Mouse (Mus musculus) heart, embryonic 15.5 days (tissue): ENCODE measurements at regions not wholly inside any gene's neighbourhood (a gene's known extent, or its start where the extent isn't known, plus 50 kb on each side); places are given as distances from the start of the nearest gene placed in this dataset.
A peak's percentile ranks its signal among the peaks of the same experiment; 100 is the strongest.
"Not testable (repeated sequence)": the region's sequence is repeated elsewhere in the genome, so short reads cannot be mapped to it uniquely, and the experiment has no call there.

Source experiments
- ATAC-seq: fragments of 200-750 bp; cut with Nextera tagmentation; replicated peaks from 2 replicates; pipeline ENCODE4 v1.8.0; 2017; ENCODE audit warnings: low read depth, moderate TSS enrichment; ENCODE audit not compliant: insufficient number of reproducible peaks, insufficient read depth, low FRiP score
- H3K27ac ChIP-seq: fragments of 300-500 bp; sonication (generic); 2 replicates; pipeline ENCODE4 v1.5.1; 2015; ENCODE audit warnings: mild to moderate bottlenecking, inconsistent platforms
- H3K27me3 ChIP-seq: fragments of 300-500 bp; sonication (generic); 2 replicates; pipeline ENCODE4 v1.6.1; 2015; ENCODE audit warnings: inconsistent platforms
- H3K36me3 ChIP-seq: fragments of 300-500 bp; sonication (generic); 2 replicates; pipeline ENCODE4 v1.6.1; 2015; ENCODE audit warnings: mild to moderate bottlenecking, inconsistent platforms
- H3K4me1 ChIP-seq: fragments of 300-500 bp; sonication (generic); replicated peaks from 2 replicates; pipeline ENCODE4 v1.6.1; 2015; ENCODE audit warnings: inconsistent platforms
- H3K4me2 ChIP-seq: fragments of 300-500 bp; sonication (generic); 2 replicates; pipeline ENCODE4 v1.6.1; 2015; ENCODE audit warnings: inconsistent platforms, mild to moderate bottlenecking, moderate library complexity
- H3K4me3 ChIP-seq: fragments of 300-500 bp; sonication (generic); 2 replicates; pipeline ENCODE4 v1.5.1; 2015; ENCODE audit warnings: mild to moderate bottlenecking, inconsistent platforms
- H3K9ac ChIP-seq: fragments of 300-500 bp; sonication (generic); 2 replicates; pipeline ENCODE4 v1.6.1; 2015; ENCODE audit warnings: mild to moderate bottlenecking, inconsistent platforms
- H3K9me3 ChIP-seq: fragments of 300-500 bp; sonication (generic); replicated peaks from 2 replicates; pipeline ENCODE4 v1.6.1; 2016; ENCODE audit warnings: inconsistent platforms
- WGBS: fragments of 180-500 bp; shearing (Covaris S2); methylation state at CpG from one replicate; pipeline ENCODE4 v1.1.7; 2015; ENCODE audit warnings: mixed read lengths; 5-methylcytosine and 5-hydroxymethylcytosine counted together

DNA sequence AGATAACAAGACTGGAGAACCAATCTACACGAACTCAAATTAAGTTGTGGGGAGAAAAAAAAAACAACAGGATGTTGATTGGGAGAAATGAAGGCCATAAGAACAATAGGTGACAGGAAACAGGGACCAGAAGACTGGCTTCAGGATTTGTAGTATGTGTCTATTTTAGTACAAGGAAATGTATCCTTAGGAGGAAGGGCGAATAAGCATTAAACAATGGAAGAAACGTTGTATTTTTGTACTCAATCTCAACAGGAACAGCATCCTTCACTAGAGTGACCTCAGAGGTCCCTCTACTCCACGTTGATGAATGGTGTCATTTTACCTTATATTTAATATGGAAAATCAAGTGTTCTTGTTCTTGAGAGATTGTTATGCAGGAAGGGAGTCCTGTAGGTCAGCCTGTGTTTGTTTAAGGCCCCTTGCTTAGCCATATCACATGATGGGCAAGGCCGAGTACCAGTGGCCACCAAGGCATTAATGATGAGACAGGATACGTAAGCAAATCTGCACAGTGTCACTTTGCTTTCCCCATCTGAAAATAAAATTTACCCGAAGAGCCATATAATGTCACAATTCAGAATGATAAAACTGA, 832.0 kb downstream of the Diaph3 start:
- H3K27me3 ChIP-seq = no peaks in the 10 kb centered on the region
- H3K4me2 ChIP-seq = no peak overlapping the region
- no peaks in the 10 kb centered on the region for H3K4me1 ChIP-seq
- peak overlapping the region; percentile 50; the same call in 1 of the 2 replicates for H3K27ac ChIP-seq
- no peak for ATAC-seq
- H3K4me3 ChIP-seq = no peak overlapping the region
- 56% methylated on average over 7 of the region's 7 CpGs for WGBS
- no peaks in the 10 kb centered on the region for H3K9me3 ChIP-seq
- no peak overlapping the region for H3K9ac ChIP-seq
- H3K36me3 ChIP-seq = no peaks in the 10 kb centered on the region

DNA sequence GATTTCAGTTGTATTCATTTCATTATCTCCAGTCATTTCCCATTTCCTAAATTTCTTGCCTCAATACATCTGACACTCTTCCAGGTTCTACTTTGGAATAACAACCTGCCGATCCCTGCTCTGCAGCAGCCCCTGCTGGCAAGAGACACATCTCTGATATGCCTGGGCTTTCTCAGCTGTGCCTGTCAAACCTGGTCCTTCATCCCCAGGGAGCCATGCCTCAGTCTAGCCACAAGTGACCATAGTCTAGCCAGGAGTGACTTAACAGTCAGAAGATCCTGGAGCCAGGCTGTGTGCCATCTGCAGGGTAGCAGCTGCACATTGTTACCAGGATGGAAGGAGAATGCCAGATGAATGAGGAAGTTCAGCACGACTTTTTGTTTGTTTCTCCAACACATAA, 833.2 kb downstream of the Diaph3 start:
- H3K4me1 ChIP-seq = no peaks in the 10 kb centered on the region
- no peaks in the 10 kb centered on the region for H3K27me3 ChIP-seq
- H3K36me3 ChIP-seq = no peaks in the 10 kb centered on the region
- no peak overlapping the region for H3K9ac ChIP-seq
- no peaks in the 10 kb centered on the region for H3K9me3 ChIP-seq
- H3K27ac ChIP-seq = no peak overlapping the region
- no peak overlapping the region for H3K4me3 ChIP-seq
- H3K4me2 ChIP-seq = no peak overlapping the region
- ATAC-seq = 0 out of 2 replicates have a peak, but pooled peaks have one; percentile 27
- 15% methylated on average over 2 of the region's 2 CpGs for WGBS

DNA sequence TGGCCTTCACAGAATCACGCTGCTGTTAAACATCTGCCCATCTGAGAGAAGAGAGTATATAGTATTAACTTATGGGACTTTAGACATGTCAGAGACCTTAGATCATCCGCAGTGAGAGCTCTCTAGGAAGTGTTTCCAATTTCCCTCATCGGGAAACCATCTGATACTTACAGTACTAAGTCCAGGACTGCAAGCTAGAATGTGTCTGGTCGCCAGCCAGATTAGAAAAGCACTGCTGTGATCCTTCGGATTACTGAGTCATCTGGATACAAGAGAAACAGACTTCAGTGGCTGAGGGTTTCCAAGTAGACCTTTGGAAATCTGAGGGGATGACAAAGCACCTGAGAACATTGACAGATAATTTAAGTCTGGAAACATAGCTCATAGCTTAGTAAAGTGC, 839.4 kb downstream of the Diaph3 start:
- H3K4me3 ChIP-seq = no peak overlapping the region
- no peaks in the 10 kb centered on the region for H3K36me3 ChIP-seq
- no peak overlapping the region for H3K27ac ChIP-seq
- no peaks in the 10 kb centered on the region for H3K27me3 ChIP-seq
- H3K9ac ChIP-seq = no peak overlapping the region
- H3K9me3 ChIP-seq = no peaks in the 10 kb centered on the region
- H3K4me1 ChIP-seq = no peaks in the 10 kb centered on the region
- WGBS = 65% methylated on average over 5 of the region's 5 CpGs
- no peak overlapping the region for H3K4me2 ChIP-seq
- ATAC-seq = no peak

DNA sequence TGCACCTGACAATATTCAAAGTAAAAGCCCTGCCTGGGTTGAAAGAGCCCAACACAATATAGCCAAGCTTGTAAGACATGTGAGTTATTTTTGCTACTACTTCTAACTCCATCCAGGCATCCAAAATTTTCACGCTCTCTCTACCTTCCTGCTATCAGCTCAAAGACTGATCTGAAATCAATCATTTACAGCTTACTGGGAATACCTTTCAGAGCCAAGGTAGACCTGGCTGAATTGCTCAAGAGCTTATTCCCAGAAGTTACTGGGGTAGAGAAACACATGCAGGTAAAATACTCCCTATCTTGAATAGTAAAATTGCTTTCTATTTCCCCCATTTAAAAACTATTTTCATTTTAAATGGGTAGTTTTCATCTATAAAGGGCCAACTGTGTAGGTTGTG, 840.2 kb downstream of the Diaph3 start:
- Histone ChIP-seq H3K36me3 (no peaks in the 10 kb centered on the region), H3K4me3 (no peak overlapping the region), H3K27ac (no peak overlapping the region), H3K4me1 (no peaks in the 10 kb centered on the region), H3K27me3 (no peaks in the 10 kb centered on the region), H3K9ac (no peak overlapping the region), H3K4me2 (no peak overlapping the region), H3K9me3 (no peaks in the 10 kb centered on the region)
- ATAC-seq = no peak
- 64% methylated on average over 1 of the region's 1 CpGs for WGBS

DNA sequence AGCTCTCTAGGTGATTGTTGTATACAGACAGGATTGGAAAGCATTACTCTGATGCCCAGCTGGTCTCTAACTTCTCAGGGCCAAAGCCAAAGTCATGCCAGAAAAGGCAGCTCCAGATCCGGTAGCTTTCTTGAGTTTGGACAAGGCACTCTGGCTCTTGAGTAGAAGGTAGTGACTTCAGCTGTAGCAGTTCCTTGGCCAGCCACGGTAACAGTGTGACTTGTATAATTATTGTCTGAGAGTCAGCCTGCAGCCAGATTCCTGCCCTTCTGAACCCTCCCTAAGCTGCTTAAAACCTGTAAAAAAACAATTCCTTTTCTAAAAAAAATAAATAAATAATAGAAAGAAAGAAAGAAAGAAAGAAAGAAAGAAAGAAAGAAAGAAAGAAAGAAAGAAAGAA, 843.0 kb downstream of the Diaph3 start:
- Histone ChIP-seq H3K4me3 (no peak overlapping the region), H3K36me3 (no peaks in the 10 kb centered on the region), H3K9ac (no peak overlapping the region), H3K27ac (no peak overlapping the region), H3K27me3 (no peaks in the 10 kb centered on the region), H3K4me1 (no peaks in the 10 kb centered on the region; the same call in 1 of the 2 replicates), H3K9me3 (no peaks in the 10 kb centered on the region), H3K4me2 (no peak overlapping the region)
- ATAC-seq = no peak
- WGBS = 52% methylated on average over 2 of the region's 2 CpGs

DNA sequence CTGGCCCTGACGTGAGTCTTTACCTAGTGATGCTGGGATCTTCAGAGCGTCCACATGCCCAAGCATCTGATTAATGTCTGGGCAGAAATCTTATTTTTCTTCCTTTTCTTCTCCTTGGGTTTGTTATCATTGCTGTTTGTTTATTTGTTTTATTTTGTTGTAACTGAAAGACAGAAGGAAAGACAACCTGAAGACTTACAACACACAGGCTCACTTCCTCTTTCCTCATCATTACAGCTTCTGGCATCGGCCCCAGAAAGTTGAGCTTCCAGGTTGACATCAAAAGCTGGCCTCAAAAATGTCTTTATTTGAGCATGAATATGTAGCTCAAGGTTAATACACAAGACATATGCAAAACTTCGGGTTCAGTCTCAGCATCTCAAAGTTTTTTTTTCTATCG, 846.4 kb downstream of the Diaph3 start:
- not testable (repeated sequence) for H3K27ac ChIP-seq, H3K27me3 ChIP-seq, H3K4me1 ChIP-seq, H3K9ac ChIP-seq, H3K4me2 ChIP-seq, H3K9me3 ChIP-seq, ATAC-seq, H3K36me3 ChIP-seq, H3K4me3 ChIP-seq
- WGBS = 75% methylated on average over 5 of the region's 5 CpGs

DNA sequence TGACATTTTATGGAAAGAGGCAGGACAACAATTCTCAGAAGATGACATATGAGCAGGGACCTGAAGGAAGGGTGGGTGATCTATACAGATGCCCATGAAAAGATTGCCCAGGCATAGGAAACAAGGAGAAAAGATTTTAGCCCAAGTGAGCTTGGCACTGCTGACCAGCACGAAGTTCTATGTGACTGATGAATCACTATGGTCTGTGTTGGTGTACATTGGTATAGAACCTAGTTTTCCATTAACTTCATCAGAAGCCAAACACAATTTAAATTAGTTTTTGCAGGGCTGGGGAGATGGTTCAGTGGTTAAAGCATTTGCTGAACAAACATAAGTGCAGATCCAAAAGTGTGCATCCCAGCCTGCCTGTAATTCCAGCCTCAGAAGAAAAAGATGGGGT, 847.2 kb downstream of the Diaph3 start:
- no peaks in the 10 kb centered on the region for H3K9me3 ChIP-seq
- H3K27ac ChIP-seq = no peak overlapping the region
- H3K27me3 ChIP-seq = no peaks in the 10 kb centered on the region
- no peak for ATAC-seq
- H3K4me1 ChIP-seq = no peaks in the 10 kb centered on the region; the same call in 1 of the 2 replicates
- H3K4me2 ChIP-seq = no peak overlapping the region
- H3K36me3 ChIP-seq = no peaks in the 10 kb centered on the region
- no peak overlapping the region for H3K9ac ChIP-seq
- no peak overlapping the region for H3K4me3 ChIP-seq
- 88% methylated on average over 1 of the region's 1 CpGs for WGBS

DNA sequence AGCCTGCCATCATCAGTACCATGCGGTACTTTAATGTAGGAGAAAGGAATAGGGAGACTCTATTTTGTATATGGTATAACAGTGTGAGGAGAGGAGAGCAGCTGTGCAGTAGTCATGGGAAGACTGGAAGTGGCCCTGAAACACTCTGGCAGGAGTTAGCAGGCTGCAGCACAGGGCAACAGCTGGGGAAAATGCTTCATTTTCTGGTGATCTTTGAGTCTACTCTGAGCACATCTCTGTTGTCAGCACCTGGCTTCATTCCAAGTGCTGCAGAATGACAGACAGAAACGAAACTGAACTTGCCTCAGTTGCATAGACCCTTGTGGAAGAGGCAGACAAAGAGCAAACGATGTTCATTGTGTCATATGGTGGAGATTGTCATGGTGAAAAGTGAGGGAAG, 847.7 kb downstream of the Diaph3 start:
- no peak for ATAC-seq

DNA sequence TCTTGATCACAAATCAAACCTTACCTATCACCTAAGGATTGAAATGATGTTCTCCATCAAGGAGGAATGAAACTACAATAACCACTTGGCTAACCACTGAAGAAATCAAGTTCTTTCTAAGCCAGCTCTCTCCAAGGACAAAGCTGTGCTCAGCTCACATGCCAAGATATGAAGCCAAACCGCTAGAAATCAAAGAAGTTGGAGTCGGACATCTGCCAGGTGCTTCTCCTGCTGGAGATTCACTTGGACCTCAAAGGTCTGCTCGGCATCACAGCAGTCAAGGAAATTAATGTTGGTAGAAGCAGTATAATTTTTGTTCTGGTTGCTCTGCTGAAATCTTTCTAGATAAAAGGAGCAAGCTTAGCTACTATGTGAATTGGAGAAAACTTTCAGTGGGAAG, 850.5 kb downstream of the Diaph3 start:
- Histone ChIP-seq H3K4me3 (no peak overlapping the region), H3K27me3 (no peaks in the 10 kb centered on the region), H3K36me3 (no peaks in the 10 kb centered on the region), H3K4me1 (no peaks in the 10 kb centered on the region; the same call in 1 of the 2 replicates), H3K4me2 (no peak overlapping the region), H3K27ac (no peak overlapping the region), H3K9ac (no peak overlapping the region), H3K9me3 (no peaks in the 10 kb centered on the region)
- WGBS = 83% methylated on average over 3 of the region's 3 CpGs
- ATAC-seq = no peak

More for the DNA sequence above, 847.7 kb downstream of the Diaph3 start:
- Histone ChIP-seq H3K4me2 (no peak overlapping the region), H3K9me3 (no peaks in the 10 kb centered on the region), H3K4me1 (no peaks in the 10 kb centered on the region; the same call in 1 of the 2 replicates), H3K36me3 (no peaks in the 10 kb centered on the region), H3K27ac (no peak overlapping the region), H3K4me3 (no peak overlapping the region), H3K9ac (no peak overlapping the region), H3K27me3 (no peaks in the 10 kb centered on the region)
- WGBS = 50% methylated on average over 3 of the region's 3 CpGs

DNA sequence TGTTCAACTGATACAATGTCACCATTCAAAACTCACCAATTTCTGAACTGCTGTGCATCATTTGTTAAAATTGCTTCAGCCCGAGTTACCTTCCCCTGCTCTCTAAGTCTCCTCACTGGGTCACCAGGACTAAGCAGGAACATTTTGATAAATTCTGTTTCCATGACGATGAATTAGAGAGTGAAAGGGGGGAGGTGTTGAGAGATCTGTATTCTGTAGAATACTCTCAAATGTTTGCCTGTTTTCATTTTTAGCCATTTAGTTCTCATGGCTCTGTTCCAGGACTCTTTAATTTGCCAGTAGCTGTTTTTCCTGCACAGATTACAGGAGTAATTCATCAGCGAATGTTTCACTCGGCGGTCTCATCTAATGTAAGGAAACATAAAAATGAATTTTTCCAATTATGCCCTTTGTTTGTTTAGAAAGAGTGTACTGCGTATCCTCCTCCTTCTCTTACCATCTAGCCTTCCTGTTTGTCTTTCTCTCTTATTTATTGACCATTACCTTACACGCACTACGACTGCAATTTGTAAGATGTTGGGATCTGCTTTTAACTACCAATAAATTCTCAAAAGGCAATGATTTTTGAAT, 879.3 kb downstream of the Diaph3 start:
- Histone ChIP-seq H3K27me3 (no peaks in the 10 kb centered on the region), H3K4me3 (no peak overlapping the region), H3K9ac (no peak overlapping the region), H3K9me3 (no peaks in the 10 kb centered on the region), H3K27ac (no peak overlapping the region), H3K4me1 (no peaks in the 10 kb centered on the region), H3K36me3 (no peaks in the 10 kb centered on the region), H3K4me2 (no peak overlapping the region)
- ATAC-seq = no peak
- 62% methylated on average over 8 of the region's 8 CpGs for WGBS

DNA sequence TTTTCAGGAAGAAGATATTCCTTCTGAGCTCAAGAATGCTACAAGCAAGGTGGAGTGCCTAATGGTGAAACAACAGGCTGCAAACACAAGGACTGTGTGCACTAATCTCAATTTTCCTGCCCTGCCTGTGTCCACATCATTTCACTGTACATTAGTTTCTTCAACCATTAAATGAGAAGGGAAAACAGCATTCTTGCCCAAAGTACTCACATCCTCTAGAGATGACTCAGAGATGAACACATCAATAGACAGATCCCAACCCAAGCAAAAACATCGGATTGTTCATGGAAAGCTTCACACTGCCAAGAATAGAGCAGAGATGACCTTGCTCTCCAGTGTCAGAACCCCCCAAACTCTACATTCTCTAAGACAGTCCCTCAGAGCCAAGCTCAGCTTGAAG, 886.8 kb downstream of the Diaph3 start:
- no peaks in the 10 kb centered on the region for H3K36me3 ChIP-seq
- no peak overlapping the region for H3K4me2 ChIP-seq
- no peaks in the 10 kb centered on the region for H3K9me3 ChIP-seq
- no peaks in the 10 kb centered on the region for H3K4me1 ChIP-seq
- no peak overlapping the region for H3K9ac ChIP-seq
- H3K4me3 ChIP-seq = no peak overlapping the region
- H3K27me3 ChIP-seq = no peaks in the 10 kb centered on the region
- 28% methylated on average over 1 of the region's 1 CpGs for WGBS
- no peak overlapping the region for H3K27ac ChIP-seq
- no peak for ATAC-seq

DNA sequence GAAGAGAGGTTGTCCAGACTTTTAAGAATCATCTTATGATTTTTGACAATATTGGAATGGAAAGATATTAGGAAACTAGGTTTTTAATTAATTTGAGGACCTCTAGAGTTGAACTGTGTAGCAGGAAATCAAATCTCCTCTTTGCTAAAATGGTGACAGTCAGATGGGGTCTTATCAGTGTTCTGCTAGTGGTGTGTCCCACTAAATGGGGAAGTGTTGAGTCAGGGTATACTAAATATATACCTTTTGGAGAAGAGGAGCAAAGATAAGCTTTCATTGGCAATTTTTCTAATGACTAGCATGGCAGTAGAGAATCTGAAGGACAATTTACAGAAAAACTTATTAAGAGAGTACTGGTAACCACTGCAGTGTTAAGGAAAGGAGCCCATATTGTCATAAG, 889.4 kb downstream of the Diaph3 start:
- Histone ChIP-seq H3K4me3 (no peak overlapping the region), H3K9ac (no peak overlapping the region), H3K9me3 (no peaks in the 10 kb centered on the region), H3K4me1 (no peaks in the 10 kb centered on the region), H3K27me3 (no peaks in the 10 kb centered on the region), H3K36me3 (no peaks in the 10 kb centered on the region), H3K27ac (no peak overlapping the region), H3K4me2 (no peak overlapping the region)
- ATAC-seq = no peak
